Mouse (Mus musculus) megakaryocyte, adult 5-6 weeks (primary cell): ENCODE measurements around the gene Gm5800. TPM values are rescaled to one million over a fixed set of nuclear protein-coding genes. Genes with fewer than 3 reads are reported as not detected.
"Not testable (repeated sequence)": the region's sequence is repeated elsewhere in the genome, so short reads cannot be mapped to it uniquely, and the experiment has no call there.

Experiments used
- ATAC-seq: 2 replicates; pipeline ENCODE4 v1.8.0; 2016; ENCODE audit warnings: mild to moderate bottlenecking, inconsistent platforms; ENCODE audit not compliant: poor library complexity, severe bottlenecking
- total RNA-seq, 2 experiments: library from RNA; stranded (forward) in 1 of 2; stranded (reverse) in 1 of 2; fragments of 153-499, 151-499 nt in 1 of 2; fragments of 221-1000, 200-1000 nt in 1 of 2; gene quantifications; 2 replicates each; pipeline versions ENCODE4 v1.2.3 to v1.2.4; 2015 to 2017

The Gm5800 gene
- total RNA-seq (2015) (not detected in 2 replicates), total RNA-seq (2017) (not detected in 2 replicates)

- ATAC-seq: no peak
Measured at GRCm38 (mm10) chr14:51717083-51717482, at the start of gene Gm5800. TSS of gene Gm5800 (minus strand) at chr14:51717183.

- no peak for ATAC-seq
Measured at GRCm38 (mm10) chr14:51755944-51756343, 39.0 kb upstream of the Gm5800 start.

DNA sequence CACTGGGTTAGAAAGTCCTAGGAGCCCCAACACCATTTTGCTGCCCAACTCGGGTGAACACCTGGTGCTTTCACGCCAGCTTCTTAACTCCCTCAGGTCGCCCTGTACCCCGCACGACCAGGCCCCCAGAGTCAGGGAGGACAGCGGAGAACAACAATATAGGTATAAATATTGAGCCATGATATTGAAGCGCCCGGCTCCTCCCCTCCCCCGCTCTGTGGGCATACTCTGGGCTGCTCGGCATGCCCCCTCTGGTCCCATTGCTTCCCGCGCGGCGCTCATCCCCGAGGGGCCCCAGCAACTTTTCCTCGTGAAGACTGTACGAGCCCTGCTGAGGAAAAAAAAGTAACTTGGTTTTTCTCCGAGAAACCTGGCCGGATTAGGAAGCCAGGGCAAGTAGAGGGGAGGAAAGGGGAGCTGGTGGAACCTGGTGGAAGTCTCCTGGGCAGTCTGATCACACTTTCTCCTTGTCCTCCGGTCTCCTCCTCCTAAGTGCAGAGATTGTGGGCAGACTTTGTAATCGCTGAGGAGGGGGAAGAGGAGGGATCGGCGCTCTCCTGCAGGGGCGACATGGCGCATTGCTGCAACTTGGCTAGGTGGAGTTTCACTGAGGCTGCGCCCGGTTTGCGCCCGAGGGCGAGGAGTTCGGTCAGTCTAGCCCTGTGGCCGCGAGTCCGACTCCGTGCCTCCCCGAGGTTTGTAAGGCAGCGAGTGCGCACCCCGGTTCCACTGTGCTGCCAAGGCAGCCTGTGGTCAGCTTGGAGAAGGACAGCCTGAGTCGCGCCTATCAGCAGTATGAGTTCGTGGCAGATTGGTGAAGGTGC, 23.6 kb upstream of the Gm5800 start:
- ATAC-seq: no peak

- ATAC-seq: no peak
Measured at GRCm38 (mm10) chr14:51739150-51739993, 22.4 kb upstream of the Gm5800 start.

DNA sequence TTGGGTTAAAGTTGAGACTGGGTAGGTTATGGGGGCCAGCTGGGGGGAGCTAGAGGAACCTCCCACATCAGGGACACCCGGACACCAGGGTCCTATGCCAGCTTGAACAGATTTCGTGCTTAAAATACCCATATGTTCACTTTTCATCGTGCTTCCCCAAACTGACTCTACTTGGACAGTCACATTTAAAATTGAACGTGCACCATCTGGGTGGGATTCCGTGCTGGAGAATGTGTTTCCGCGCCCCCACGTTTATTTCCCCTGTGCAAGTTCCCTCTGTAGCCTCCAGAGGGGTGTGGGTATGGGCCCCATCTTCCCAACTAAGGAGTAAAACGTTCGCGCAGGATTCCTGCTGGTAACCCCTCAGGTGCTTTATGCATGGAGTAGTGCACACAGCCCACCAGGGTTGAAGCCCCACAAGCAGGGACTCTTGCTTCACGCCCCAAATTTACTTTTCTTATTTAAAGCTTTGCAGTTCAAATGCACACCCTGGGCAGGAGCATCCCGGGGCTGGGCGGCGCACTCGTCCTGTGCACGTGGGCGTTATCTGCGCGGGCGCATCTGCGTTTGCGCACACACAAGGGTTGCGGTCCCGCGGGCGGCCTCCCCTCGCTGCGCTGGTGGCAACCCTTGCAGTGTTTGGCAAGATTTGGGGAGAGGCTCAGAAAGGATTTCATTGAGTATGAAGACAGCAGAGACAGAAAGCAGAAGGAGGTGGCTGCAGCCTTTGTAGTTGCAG, 21.6 kb upstream of the Gm5800 start:
- ATAC-seq: no peak

GRCm38 (mm10) chr14:51737967-51738366, 21.0 kb upstream of the Gm5800 start:
- ATAC-seq: no peak

DNA sequence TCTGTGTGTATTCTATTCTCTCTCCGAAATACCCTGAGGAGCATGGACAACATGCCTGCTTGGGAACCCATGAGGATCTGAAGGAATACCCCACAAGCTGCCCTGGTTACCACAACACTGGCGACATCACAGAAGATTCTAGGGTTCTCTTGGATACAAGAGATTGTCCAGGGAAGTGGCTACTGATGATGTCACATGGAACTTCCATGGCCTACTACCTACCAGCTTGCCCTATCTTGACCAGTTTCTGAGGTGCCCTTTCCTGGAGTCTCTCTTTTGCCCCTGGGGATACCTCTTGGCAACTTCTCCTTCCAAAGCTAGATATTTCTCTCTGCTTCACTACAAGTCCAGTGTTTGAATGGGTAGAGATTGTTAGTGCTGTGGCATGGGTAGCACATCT, 21.6 kb downstream of the Gm5800 start, which contains the start of gene Gm17079:
Gm17079 (minus strand) TSS at position 101 of the 400 bp plus-strand sequence.
- ATAC-seq: not testable (repeated sequence)

DNA sequence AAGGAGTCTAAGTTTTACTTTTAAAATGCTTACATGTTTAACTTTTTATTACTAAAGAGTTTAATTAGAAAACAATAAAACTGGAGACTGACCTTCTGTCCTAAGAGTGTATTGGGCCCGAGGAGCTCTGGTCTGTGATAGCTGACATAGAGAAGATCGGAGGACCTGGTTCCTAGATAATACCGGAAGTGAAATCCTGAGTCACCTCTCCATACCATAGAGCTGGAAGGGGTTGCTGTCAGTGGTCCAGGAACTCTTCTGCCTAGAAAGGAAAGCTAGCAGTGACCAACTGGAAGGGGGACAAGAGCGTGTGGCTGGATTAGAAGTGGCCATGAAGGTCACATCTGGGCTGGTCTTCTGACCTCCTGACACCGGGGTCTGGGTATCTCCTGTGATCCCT, 39.7 kb downstream of the Gm5800 start:
- no peak for ATAC-seq

Other genes starting within 250 kb of the Gm5800 start
- not detected in 2 replicates for gene Gm5622, start 164.4 kb downstream of the Gm5800 start, total RNA-seq (2015)
- gene Gm5622, start 164.4 kb downstream of the Gm5800 start, total RNA-seq (2017): not detected in 2 replicates
- not detected in 2 replicates for gene Gm17175, start 143.1 kb downstream of the Gm5800 start, total RNA-seq (2015)
- gene Gm17175, start 143.1 kb downstream of the Gm5800 start, total RNA-seq (2017): not detected in 2 replicates
- gene Gm17174, start 125.0 kb downstream of the Gm5800 start, total RNA-seq (2015): not detected in 2 replicates
- gene Gm17174, start 125.0 kb downstream of the Gm5800 start, total RNA-seq (2017): not detected in 2 replicates
- not detected in 2 replicates for gene Gm17078, start 105.9 kb downstream of the Gm5800 start, total RNA-seq (2015)
- not detected in 2 replicates for gene Gm17078, start 105.9 kb downstream of the Gm5800 start, total RNA-seq (2017)
- not detected in 2 replicates for gene Gm4181, start 81.5 kb downstream of the Gm5800 start, total RNA-seq (2015)
- gene Gm4181, start 81.5 kb downstream of the Gm5800 start, total RNA-seq (2017): not detected in 2 replicates
- gene Gm17079, start 21.7 kb downstream of the Gm5800 start, total RNA-seq (2015): not detected in 2 replicates
- gene Gm17079, start 21.7 kb downstream of the Gm5800 start, total RNA-seq (2017): not detected in 2 replicates
- gene Ang4, start 56.4 kb upstream of the Gm5800 start, total RNA-seq (2015): not detected in 2 replicates
- not detected in 2 replicates for gene Ang4, start 56.4 kb upstream of the Gm5800 start, total RNA-seq (2017)
- not detected in 2 replicates for gene AY358078, start 82.9 kb upstream of the Gm5800 start, total RNA-seq (2015)
- not detected in 2 replicates for gene AY358078, start 82.9 kb upstream of the Gm5800 start, total RNA-seq (2017)
- gene Ear6, start 136.5 kb upstream of the Gm5800 start, total RNA-seq (2015): 69.3 and 75.6 TPM in 2 replicates
- 89.1 and 124 TPM in 2 replicates for gene Ear6, start 136.5 kb upstream of the Gm5800 start, total RNA-seq (2017)
- 6.2 and 11.7 TPM in 2 replicates for gene Mettl17, start 167.7 kb upstream of the Gm5800 start, total RNA-seq (2015)
- gene Mettl17, start 167.7 kb upstream of the Gm5800 start, total RNA-seq (2017): 6.3 and 11.1 TPM in 2 replicates
- 0.07 TPM in 1 of 2 replicates, not detected in the other for gene Slc39a2, start 175.7 kb upstream of the Gm5800 start, total RNA-seq (2015)
- gene Slc39a2, start 175.7 kb upstream of the Gm5800 start, total RNA-seq (2017): 0.18 and 0.20 TPM in 2 replicates
- 0.36 and 1.5 TPM in 2 replicates for gene Ndrg2, start 197.0 kb upstream of the Gm5800 start, total RNA-seq (2015)
- not detected in 2 replicates for gene Ndrg2, start 197.0 kb upstream of the Gm5800 start, total RNA-seq (2017)
- not detected in 2 replicates for gene Tppp2, start 201.2 kb upstream of the Gm5800 start, total RNA-seq (2015)
- gene Tppp2, start 201.2 kb upstream of the Gm5800 start, total RNA-seq (2017): not detected in 2 replicates
- gene Rnase13, start 205.6 kb upstream of the Gm5800 start, total RNA-seq (2015): not detected in 2 replicates
- not detected in 2 replicates for gene Rnase13, start 205.6 kb upstream of the Gm5800 start, total RNA-seq (2017)